Mouse (Mus musculus): ENCODE results near the gene Nt5m.

DNA sequence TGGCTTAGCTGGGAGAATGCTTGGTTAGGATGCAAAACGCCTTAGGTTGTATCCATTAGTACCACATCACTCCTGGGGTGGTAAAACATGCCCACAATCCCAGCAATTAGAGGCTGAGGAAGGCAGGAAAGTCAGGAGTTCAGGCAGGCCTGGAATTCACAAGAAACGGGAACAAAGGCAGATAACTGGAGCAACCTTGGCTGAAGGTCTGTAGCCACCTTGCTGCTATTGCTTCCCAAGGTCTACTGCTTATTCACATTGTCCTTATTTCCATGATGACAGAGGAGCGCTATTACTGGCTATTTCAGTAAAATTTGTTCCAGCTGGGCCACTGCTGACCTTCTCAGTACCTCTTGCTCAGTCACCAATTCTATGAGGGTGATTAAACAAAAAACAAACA, 26.0 kb upstream of the Nt5m start:
- TF ChIP-seq CTCF (IDR thresholded peaks at IDR 0.05; ENCODE audit: control insufficient read depth, insufficient read depth, insufficient read length), result no peak
- TF ChIP-seq MYOG (IDR thresholded peaks at IDR 0.05; ENCODE audit: control insufficient read depth, extremely low read depth, insufficient read length), result no peak
- no peak for TF ChIP-seq MYOD1 (IDR thresholded peaks at IDR 0.05; ENCODE audit: control insufficient read depth, insufficient read length, low read depth)
